Mouse (Mus musculus) ES-E14 (cell line): ENCODE data around the gene Tet2.

Experiments
- MAFK ChIP-seq: IDR thresholded peaks from 2 replicates; pipeline ENCODE4 v1.6.1; 2014; ENCODE audit warnings: mild to moderate bottlenecking, low read depth, low read length, inconsistent platforms; ENCODE audit not compliant: insufficient read depth
- ZC3H11A ChIP-seq: IDR thresholded peaks from 2 replicates; pipeline ENCODE4 v1.6.1; 2012; ENCODE audit warnings: low read depth, mild to moderate bottlenecking, inconsistent platforms, low read length, borderline replicate concordance

DNA sequence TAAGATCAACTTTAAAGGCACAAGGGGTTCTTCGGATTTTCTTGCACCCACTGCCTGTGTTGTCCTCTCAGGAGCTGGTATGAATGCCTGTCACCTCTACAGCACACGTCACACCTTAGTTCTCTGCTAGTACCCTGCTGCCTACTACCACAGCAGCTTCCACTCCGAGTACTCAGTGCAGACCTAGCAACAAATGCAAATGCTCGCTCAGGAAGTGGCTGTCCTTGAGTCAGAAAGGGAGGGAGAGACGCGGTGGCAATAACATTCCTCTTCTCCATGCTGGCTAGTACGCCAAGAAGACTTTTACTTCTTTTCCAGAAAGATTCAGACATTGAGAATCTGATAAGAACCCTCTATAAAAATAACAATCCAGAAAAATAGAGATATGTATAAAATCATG, 31.5 kb downstream of the Tet2 start:
- TF ChIP-seq MAFK (no peak), ZC3H11A (no peak)
